Mouse (Mus musculus) midbrain, embryonic 14.5 days (tissue): ENCODE data around the gene Flt1. TPM values are rescaled to one million over a fixed set of nuclear protein-coding genes. Genes with fewer than 3 reads are reported as not detected.

Source experiments
- ATAC-seq: fragments of 200-750 bp; cut with Nextera tagmentation; 2 replicates; pipeline ENCODE4 v1.8.0; 2017; ENCODE audit warnings: moderate number of reproducible peaks, moderate library complexity; ENCODE audit not compliant: low FRiP score, low TSS enrichment
- DNase-seq: peaks from one replicate; pipeline ENCODE4 v3.0.0-alpha.2; 2015
- H3K27ac ChIP-seq: fragments of 300-500 bp; sonication (generic); replicated peaks from 2 replicates; pipeline ENCODE4 v1.5.1; 2014; ENCODE audit warnings: mild to moderate bottlenecking, low read depth, low read length, moderate library complexity
- H3K27me3 ChIP-seq: fragments of 300-500 bp; sonication (generic); 2 replicates; pipeline ENCODE4 v1.6.1; 2014; ENCODE audit warnings: low read length, control low read depth, mixed read lengths; ENCODE audit not compliant: control insufficient read depth, insufficient read depth
- H3K36me3 ChIP-seq: fragments of 300-500 bp; sonication (generic); 2 replicates; pipeline ENCODE4 v1.6.1; 2014; ENCODE audit warnings: low read length, control low read depth; ENCODE audit not compliant: control insufficient read depth, insufficient read depth
- H3K4me1 ChIP-seq: fragments of 300-500 bp; sonication (generic); 2 replicates; pipeline ENCODE4 v1.6.1; 2014; ENCODE audit warnings: mild to moderate bottlenecking, antibody characterized with exemption, low read length, control low read depth; ENCODE audit not compliant: control insufficient read depth, insufficient read depth
- H3K4me2 ChIP-seq: fragments of 300-500 bp; sonication (generic); 2 replicates; pipeline ENCODE4 v1.6.1; 2014; ENCODE audit warnings: mild to moderate bottlenecking, low read length, moderate library complexity
- H3K4me3 ChIP-seq: fragments of 300-500 bp; sonication (generic); replicated peaks from 2 replicates; pipeline ENCODE4 v1.5.1; 2014; ENCODE audit warnings: low read depth, low read length
- H3K9ac ChIP-seq: fragments of 300-500 bp; sonication (generic); replicated peaks from 2 replicates; pipeline ENCODE4 v1.6.1; 2014; ENCODE audit warnings: mild to moderate bottlenecking, low read length, moderate library complexity
- H3K9me3 ChIP-seq: fragments of 300-500 bp; sonication (generic); 2 replicates; pipeline ENCODE4 v1.6.1; 2016; ENCODE audit warnings: low read length, control low read depth, mixed read lengths; ENCODE audit not compliant: control insufficient read depth
- WGBS: fragments of 180-500 bp; shearing (Covaris S2); extraction: QIAGEN DNeasy Blood & Tissue Kit; methylation state at CpG from one replicate; pipeline ENCODE4 v1.1.7; 2014; 5-methylcytosine and 5-hydroxymethylcytosine counted together
- polyA plus RNA-seq: library from polyadenylated mRNA; unstranded; fragments of >200 nt; fragmentation: Nextera tagmentation; extraction: Ambion mirVana; gene quantifications from 2 replicates; pipeline ENCODE4 v1.2.1, GENCODE M21; 2014

The Flt1 gene
- polyA plus RNA-seq, 1 experiment from 2014 or later = 10.8 TPM

DNA sequence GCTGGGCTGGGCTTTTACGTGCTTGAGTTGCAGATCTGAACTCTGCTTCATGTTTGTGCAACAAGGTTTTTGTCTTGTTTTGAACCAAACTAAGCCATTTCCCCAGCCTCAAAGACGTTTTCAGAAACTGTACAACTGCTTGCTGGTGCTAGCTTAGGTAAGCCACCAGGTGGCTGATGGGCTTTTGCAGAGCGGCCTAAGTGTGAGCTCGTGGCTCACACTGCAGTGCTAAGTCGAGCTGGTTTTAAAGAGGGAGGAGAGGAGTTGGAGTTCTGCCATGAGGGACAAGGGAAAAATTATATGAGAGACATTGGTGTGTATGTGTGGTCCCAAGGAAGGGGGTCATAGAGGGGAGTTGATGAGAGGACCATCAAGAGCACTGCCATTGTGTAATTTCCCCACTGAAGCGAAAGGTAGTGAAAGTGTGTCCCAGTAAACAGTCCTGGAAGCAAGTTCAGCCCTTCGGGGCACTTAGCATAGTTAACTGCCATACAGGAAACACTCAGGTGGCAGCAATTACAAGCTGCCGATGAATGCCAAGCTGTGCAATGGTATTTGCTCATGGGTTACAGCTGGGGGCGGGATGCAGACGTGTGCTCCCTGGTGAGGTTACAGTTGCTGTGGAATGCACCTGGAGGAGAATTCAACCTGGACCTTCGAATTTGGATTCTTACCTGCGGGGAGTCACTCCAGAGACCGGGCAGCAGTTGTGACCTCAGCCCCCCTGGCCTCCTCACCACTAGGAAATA, 173.8 kb downstream of the Flt1 start:
- H3K36me3 ChIP-seq = peaks cover 36% of the 10 kb centered on the region
- 90% methylated on average over 13 of the region's 13 CpGs for WGBS
- ATAC-seq = no peak
- DNase-seq = no peak
- H3K9ac ChIP-seq = no peak overlapping the region
- no peak overlapping the region for H3K4me3 ChIP-seq
- no peaks in the 10 kb centered on the region for H3K27me3 ChIP-seq
- no peak overlapping the region for H3K4me2 ChIP-seq
- H3K27ac ChIP-seq = no peak overlapping the region
- H3K9me3 ChIP-seq = no peaks in the 10 kb centered on the region
- H3K4me1 ChIP-seq = no peaks in the 10 kb centered on the region

DNA sequence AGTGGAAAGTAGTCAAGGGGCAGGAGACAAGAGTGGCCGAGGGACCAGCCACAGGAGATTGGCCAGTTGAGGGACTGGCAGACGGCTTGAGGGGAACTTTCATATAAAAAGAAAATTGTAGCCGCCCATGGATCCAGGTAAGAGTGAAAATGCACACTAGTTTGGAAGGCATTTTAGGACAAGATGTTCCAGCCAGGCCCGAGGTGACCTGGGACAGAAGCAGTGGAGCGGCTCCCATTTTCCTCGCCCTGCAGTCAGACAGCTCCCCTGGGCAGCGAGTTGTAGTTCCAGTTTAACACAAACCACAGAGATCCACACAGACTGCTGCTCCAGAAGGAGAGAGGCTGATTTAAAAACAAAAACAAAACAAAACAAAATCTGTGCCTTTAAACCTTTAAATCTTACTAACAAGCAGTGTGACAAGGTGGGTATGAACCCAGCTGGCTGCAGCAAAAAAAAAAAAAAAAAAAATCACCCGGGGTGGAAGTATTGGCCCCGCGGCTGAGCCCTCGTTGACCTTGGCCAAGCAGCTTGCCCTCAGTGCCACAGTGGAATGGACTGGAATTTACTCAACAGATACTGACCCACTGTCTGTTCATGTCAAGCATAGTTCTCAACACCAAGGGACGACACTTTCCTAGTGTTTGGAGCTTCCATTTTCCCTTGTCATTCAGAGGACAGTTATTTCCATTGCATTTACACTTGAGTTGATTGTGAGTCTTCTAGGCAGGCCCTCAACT, 176.6 kb downstream of the Flt1 start:
- no peak for ATAC-seq
- Histone ChIP-seq H3K36me3 (peaks cover 54% of the 10 kb centered on the region), H3K27ac (no peak overlapping the region), H3K27me3 (no peaks in the 10 kb centered on the region), H3K4me1 (no peaks in the 10 kb centered on the region), H3K4me3 (no peak overlapping the region), H3K4me2 (no peak overlapping the region), H3K9ac (no peak overlapping the region), H3K9me3 (no peaks in the 10 kb centered on the region)
- DNase-seq = no peak
- WGBS = 95% methylated on average over 12 of the region's 12 CpGs

DNA sequence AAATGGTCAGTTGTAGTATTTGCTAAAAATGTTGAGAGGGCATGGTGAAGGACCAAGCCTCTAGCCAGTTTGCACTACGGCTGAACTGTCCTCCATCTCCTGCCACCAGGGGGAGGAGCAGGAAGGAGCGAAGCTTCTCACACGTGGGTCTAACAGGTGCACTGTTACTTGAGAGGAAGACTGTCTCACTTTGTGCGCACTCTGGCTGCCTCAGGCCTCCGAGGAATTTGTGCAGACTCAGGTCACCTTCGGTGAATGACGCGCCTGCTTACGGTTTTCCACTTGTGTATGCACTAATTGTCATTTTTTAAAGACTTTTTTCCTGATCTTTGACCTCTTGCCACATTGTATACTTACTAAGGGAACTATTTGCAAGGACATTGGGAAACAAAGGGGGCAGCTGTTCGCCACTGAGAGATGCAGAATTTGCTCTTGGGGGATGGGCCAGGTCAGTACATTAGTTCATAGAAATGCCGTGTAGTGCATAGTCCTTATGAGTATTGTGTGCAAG, 180.0 kb downstream of the Flt1 start:
- no peaks in the 10 kb centered on the region for H3K4me1 ChIP-seq
- no peak overlapping the region for H3K27ac ChIP-seq
- H3K4me3 ChIP-seq = no peak overlapping the region
- no peaks in the 10 kb centered on the region for H3K27me3 ChIP-seq
- peak; percentile 30 for DNase-seq
- no peak for ATAC-seq
- no peak overlapping the region for H3K4me2 ChIP-seq
- 77% methylated on average over 11 of the region's 11 CpGs for WGBS
- H3K9me3 ChIP-seq = no peaks in the 10 kb centered on the region
- H3K36me3 ChIP-seq = peaks cover 77% of the 10 kb centered on the region
- no peak overlapping the region for H3K9ac ChIP-seq

DNA sequence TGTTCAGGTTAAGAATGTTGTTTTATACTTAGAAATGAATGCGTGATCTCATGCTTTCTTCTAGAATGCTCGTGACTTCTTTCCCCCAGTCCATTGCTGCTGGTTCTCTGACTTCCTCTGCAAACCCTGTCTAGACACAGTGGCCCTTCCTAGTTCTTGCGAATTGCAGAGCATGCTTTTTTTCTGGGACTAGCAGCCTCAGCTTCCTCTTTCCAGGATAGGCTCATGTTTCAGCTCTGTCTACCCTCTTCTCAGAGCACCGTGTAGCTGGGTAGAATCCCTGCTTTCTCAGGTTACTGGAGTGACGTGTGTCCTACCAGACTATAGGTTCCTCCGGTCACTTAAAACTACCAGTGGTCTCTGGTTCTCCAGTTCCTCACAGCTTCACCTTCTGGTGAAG, 183.5 kb downstream of the Flt1 start:
- Histone ChIP-seq H3K4me2 (no peak overlapping the region), H3K9ac (no peak overlapping the region), H3K27ac (no peak overlapping the region), H3K27me3 (no peaks in the 10 kb centered on the region), H3K9me3 (no peaks in the 10 kb centered on the region), H3K4me1 (no peaks in the 10 kb centered on the region), H3K36me3 (peaks cover 66% of the 10 kb centered on the region), H3K4me3 (no peak overlapping the region)
- ATAC-seq (no peak), DNase-seq (no peak)
- WGBS = 88% methylated on average over 6 of the region's 6 CpGs

DNA sequence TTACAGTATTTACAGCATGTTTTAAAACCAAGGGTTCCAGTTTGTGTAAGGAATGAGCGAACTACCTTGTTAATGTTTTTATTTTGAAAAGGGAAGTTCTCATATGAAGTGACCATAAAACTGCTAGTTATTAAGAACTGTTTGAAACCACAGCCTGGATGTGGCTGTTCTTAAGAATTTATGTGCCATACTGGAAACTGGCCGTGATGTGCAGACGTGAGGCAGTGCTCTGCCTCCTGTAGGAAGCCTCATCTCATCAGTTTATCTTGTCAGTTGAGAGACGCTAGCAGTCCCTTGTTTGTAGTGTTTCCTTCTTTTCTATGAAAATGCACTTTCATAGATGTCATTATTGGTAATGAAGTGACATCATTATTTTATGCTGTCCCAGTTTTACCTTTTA, 186.0 kb downstream of the Flt1 start:
- DNase-seq = no peak
- no peaks in the 10 kb centered on the region for H3K9me3 ChIP-seq
- no peak overlapping the region for H3K27ac ChIP-seq
- no peaks in the 10 kb centered on the region for H3K4me1 ChIP-seq
- ATAC-seq = no peak
- H3K4me2 ChIP-seq = no peak overlapping the region
- 96% methylated on average over 4 of the region's 4 CpGs for WGBS
- peaks cover 60% of the 10 kb centered on the region for H3K36me3 ChIP-seq
- H3K27me3 ChIP-seq = no peaks in the 10 kb centered on the region
- H3K4me3 ChIP-seq = no peak overlapping the region
- H3K9ac ChIP-seq = no peak overlapping the region

DNA sequence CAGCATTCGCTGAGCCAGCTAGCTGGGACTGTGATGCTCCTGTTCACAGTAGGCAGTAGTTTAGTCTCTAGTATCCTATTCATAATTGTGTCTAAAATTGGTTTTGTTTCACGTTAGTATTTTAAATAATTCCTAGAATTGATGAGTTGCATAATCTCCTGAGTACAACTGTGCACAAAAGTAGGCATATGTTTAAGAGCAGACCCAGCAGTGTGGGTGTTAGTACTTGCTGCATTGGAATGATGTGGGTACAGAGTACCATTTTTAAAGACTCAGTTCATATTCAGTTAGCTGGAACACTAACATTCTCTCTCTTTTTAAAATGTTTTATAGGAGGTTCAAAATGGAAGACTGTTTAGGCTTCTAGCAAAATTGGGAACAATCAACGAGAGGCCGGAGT, 186.4 kb downstream of the Flt1 start:
- WGBS = 95% methylated on average over 4 of the region's 4 CpGs
- H3K36me3 ChIP-seq = peaks cover 59% of the 10 kb centered on the region
- ATAC-seq = no peak

DNA sequence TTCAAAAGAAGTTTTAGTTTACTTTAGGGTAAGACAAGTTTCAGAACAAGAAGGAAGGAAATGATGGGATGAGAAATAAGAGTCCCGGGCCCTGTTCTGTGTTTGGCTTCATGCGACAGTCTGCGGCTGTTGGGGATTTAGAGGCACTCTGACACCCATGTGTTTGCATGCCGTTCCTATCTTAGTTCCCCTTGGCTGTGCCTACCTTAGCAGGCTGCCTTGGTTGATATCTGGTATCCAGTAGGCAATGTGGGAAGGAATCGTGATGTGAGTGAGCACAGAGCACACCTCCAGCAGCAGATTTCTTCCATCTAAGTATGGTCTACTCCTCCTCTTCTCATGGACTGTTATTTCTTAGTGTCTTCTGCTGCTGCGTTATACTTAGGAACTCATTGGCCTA, 193.8 kb downstream of the Flt1 start:
- no peak overlapping the region for H3K4me3 ChIP-seq
- DNase-seq (no peak), ATAC-seq (no peak)
- no peaks in the 10 kb centered on the region for H3K4me1 ChIP-seq
- no peak overlapping the region for H3K27ac ChIP-seq
- no peaks in the 10 kb centered on the region for H3K9me3 ChIP-seq
- H3K36me3 ChIP-seq = peaks cover 36% of the 10 kb centered on the region
- H3K9ac ChIP-seq = no peak overlapping the region
- H3K27me3 ChIP-seq = no peaks in the 10 kb centered on the region
- WGBS = 94% methylated on average over 6 of the region's 6 CpGs
- no peak overlapping the region for H3K4me2 ChIP-seq

More for the DNA sequence above, 186.4 kb downstream of the Flt1 start:
- H3K9me3 ChIP-seq = no peaks in the 10 kb centered on the region
- no peak overlapping the region for H3K27ac ChIP-seq
- no peaks in the 10 kb centered on the region for H3K4me1 ChIP-seq
- no peaks in the 10 kb centered on the region for H3K27me3 ChIP-seq
- DNase-seq = no peak
- no peak overlapping the region for H3K9ac ChIP-seq
- no peak overlapping the region for H3K4me3 ChIP-seq
- no peak overlapping the region for H3K4me2 ChIP-seq

DNA sequence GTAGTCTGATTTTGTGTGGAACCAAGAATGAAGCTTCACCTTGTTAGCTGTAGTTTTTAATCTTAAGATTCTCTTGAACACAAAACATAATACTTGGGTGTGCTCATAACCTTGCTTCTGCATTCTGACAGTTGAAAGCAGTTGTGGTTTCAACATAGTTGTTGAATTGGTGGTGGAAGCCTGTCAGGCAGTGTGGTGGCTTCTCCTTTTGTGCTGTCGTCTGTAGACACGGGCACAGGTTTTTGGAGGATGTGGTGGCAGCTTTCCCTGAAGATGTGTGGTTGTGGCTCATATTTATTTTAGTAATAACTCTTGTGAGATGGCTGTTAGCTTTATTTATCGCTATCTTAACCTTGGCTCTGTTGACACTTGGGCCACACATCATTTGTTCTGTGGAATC, 198.0 kb downstream of the Flt1 start:
- no peak for DNase-seq
- Histone ChIP-seq H3K4me2 (no peak overlapping the region), H3K36me3 (peaks cover 41% of the 10 kb centered on the region), H3K9me3 (no peaks in the 10 kb centered on the region), H3K4me3 (no peak overlapping the region), H3K4me1 (no peaks in the 10 kb centered on the region), H3K27me3 (no peaks in the 10 kb centered on the region), H3K9ac (no peak overlapping the region), H3K27ac (no peak overlapping the region)
- 92% methylated on average over 3 of the region's 3 CpGs for WGBS
- no peak for ATAC-seq

DNA sequence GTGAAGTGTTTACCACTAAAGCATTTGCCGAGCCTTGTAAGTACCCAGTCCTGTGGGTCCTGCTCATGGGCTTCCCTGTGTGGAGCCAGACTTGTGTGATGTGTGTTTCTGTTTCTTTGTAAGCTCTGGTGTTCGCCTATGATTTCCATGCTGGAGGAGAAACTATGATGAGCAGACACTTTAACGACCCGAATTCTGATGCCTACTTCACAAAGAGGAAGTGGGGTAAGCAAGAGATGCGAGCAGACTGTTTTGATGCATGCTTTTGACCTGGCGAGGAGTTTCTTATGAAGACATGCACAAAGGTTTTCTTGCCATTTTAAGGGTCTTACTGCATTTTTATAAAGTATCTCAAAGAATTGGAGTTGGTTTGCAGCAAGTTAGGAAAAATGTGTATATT, 198.8 kb downstream of the Flt1 start:
- Histone ChIP-seq H3K27ac (no peak overlapping the region), H3K4me1 (no peaks in the 10 kb centered on the region), H3K4me3 (no peak overlapping the region), H3K27me3 (no peaks in the 10 kb centered on the region), H3K9me3 (no peaks in the 10 kb centered on the region; the same call in 1 of the 2 replicates), H3K9ac (no peak overlapping the region), H3K36me3 (peaks cover 43% of the 10 kb centered on the region), H3K4me2 (no peak overlapping the region)
- DNase-seq = no peak
- 94% methylated on average over 6 of the region's 6 CpGs for WGBS
- ATAC-seq = no peak
